Mouse (Mus musculus) embryonic fibroblast, embryonic 13.5 days (primary cell): ENCODE data around the gene Gm49416.

Experiments
- CTCF ChIP-seq: IDR thresholded peaks from 2 replicates; pipeline ENCODE4 v1.5.1; 2011; ENCODE audit warnings: mild to moderate bottlenecking, control low read depth, low read length, moderate library complexity, borderline replicate concordance; ENCODE audit not compliant: insufficient read depth
- POLR2A ChIP-seq: IDR thresholded peaks from 2 replicates; pipeline ENCODE4 v1.6.1; 2011; ENCODE audit warnings: low read depth, mild to moderate bottlenecking, control low read depth, low read length, moderate library complexity

GRCm38 (mm10) chr19:8875031-8875430, 13.7 kb upstream of the Gm49416 start:
- TF ChIP-seq CTCF: no peak
- no peak for TF ChIP-seq POLR2A
